Mouse (Mus musculus): ENCODE results near the gene Wwox. TPM values are rescaled to one million over a fixed set of nuclear protein-coding genes. Genes with fewer than 3 reads are reported as not detected.
"Not testable (repeated sequence)": the region's sequence is repeated elsewhere in the genome, so short reads cannot be mapped to it uniquely, and the experiment has no call there.

The Wwox gene
- polyA plus RNA-seq, 1 experiment from 2014 or later, result 10.9 TPM

- no peak overlapping the region for H3K4me3 ChIP-seq (ENCODE audit: low read length)
- H3K27ac ChIP-seq (ENCODE audit: low read length), result no peak overlapping the region
- no peaks in the 10 kb centered on the region for H3K36me3 ChIP-seq (ENCODE audit: control insufficient read depth, insufficient read depth, low read length)
- H3K9me3 ChIP-seq (ENCODE audit: control insufficient read depth, low read length), result no peaks in the 10 kb centered on the region
- peaks cover 7% of the 10 kb centered on the region for H3K4me1 ChIP-seq (ENCODE audit: control insufficient read depth, insufficient read depth, low read length)
- H3K9ac ChIP-seq (ENCODE audit: low read depth, low read length), result no peak overlapping the region
- WGBS, result 64% methylated on average over 4 of the region's 4 CpGs
- no peaks in the 10 kb centered on the region for H3K27me3 ChIP-seq (replicated peaks; ENCODE audit: control insufficient read depth, insufficient read depth, low read length)
- no peak for ATAC-seq
- H3K4me2 ChIP-seq (ENCODE audit: low read depth, low read length), result no peak overlapping the region
Observed at GRCm38 (mm10) chr8:114816949-114817348, 377.5 kb downstream of the Wwox start.

- WGBS, result 46% methylated on average over 8 of the region's 8 CpGs
- H3K9me3 ChIP-seq (ENCODE audit: control insufficient read depth, low read length), result no peaks in the 10 kb centered on the region
- H3K9ac ChIP-seq (ENCODE audit: low read depth, low read length), result no peak overlapping the region
- ATAC-seq, result peak; percentile 50
- H3K27me3 ChIP-seq (replicated peaks; ENCODE audit: control insufficient read depth, insufficient read depth, low read length), result no peaks in the 10 kb centered on the region
- peaks cover 5% of the 10 kb centered on the region for H3K4me1 ChIP-seq (ENCODE audit: control insufficient read depth, insufficient read depth, low read length)
- H3K27ac ChIP-seq (ENCODE audit: low read length), result no peak overlapping the region; the same call in 1 of the 2 replicates
- H3K4me3 ChIP-seq (ENCODE audit: low read length), result no peak overlapping the region
- no peak overlapping the region for H3K4me2 ChIP-seq (ENCODE audit: low read depth, low read length)
- H3K36me3 ChIP-seq (ENCODE audit: control insufficient read depth, insufficient read depth, low read length), result no peaks in the 10 kb centered on the region
Observed at GRCm38 (mm10) chr8:114821543-114821942, 382.1 kb downstream of the Wwox start.

GRCm38 (mm10) chr8:114825460-114825859 is 386.0 kb downstream of the Wwox start:
- H3K4me2 ChIP-seq (ENCODE audit: low read depth, low read length), result no peak overlapping the region
- ATAC-seq, result no peak
- H3K4me3 ChIP-seq (ENCODE audit: low read length), result no peak overlapping the region
- H3K27ac ChIP-seq (ENCODE audit: low read length), result no peak overlapping the region
- no peaks in the 10 kb centered on the region for H3K36me3 ChIP-seq (ENCODE audit: control insufficient read depth, insufficient read depth, low read length)
- no peaks in the 10 kb centered on the region for H3K9me3 ChIP-seq (ENCODE audit: control insufficient read depth, low read length)
- peaks cover 5% of the 10 kb centered on the region for H3K4me1 ChIP-seq (ENCODE audit: control insufficient read depth, insufficient read depth, low read length)
- H3K9ac ChIP-seq (ENCODE audit: low read depth, low read length), result no peak overlapping the region
- no peaks in the 10 kb centered on the region for H3K27me3 ChIP-seq (replicated peaks; ENCODE audit: control insufficient read depth, insufficient read depth, low read length)
- WGBS, result 89% methylated on average over 8 of the region's 8 CpGs

- Histone ChIP-seq H3K27me3 (replicated peaks; ENCODE audit: control insufficient read depth, insufficient read depth, low read length) (no peaks in the 10 kb centered on the region), H3K9ac (ENCODE audit: low read depth, low read length) (no peak overlapping the region)
Observed at GRCm38 (mm10) chr8:114826991-114827390, 387.5 kb downstream of the Wwox start.

GRCm38 (mm10) chr8:114827810-114828209 is 388.4 kb downstream of the Wwox start:
- not testable (repeated sequence) for H3K9ac ChIP-seq (ENCODE audit: low read depth, low read length); H3K27me3 ChIP-seq (replicated peaks; ENCODE audit: control insufficient read depth, insufficient read depth, low read length); H3K36me3 ChIP-seq (ENCODE audit: control insufficient read depth, insufficient read depth, low read length); H3K4me1 ChIP-seq (ENCODE audit: control insufficient read depth, insufficient read depth, low read length); ATAC-seq; H3K9me3 ChIP-seq (ENCODE audit: control insufficient read depth, low read length); H3K27ac ChIP-seq (ENCODE audit: low read length); H3K4me2 ChIP-seq (ENCODE audit: low read depth, low read length); H3K4me3 ChIP-seq (ENCODE audit: low read length)
- 69% methylated on average over 1 of the region's 1 CpGs for WGBS

More at GRCm38 (mm10) chr8:114826991-114827390, 387.5 kb downstream of the Wwox start:
- Histone ChIP-seq H3K9me3 (ENCODE audit: control insufficient read depth, low read length) (no peaks in the 10 kb centered on the region), H3K4me1 (ENCODE audit: control insufficient read depth, insufficient read depth, low read length) (no peaks in the 10 kb centered on the region), H3K4me2 (ENCODE audit: low read depth, low read length) (no peak overlapping the region), H3K4me3 (ENCODE audit: low read length) (no peak overlapping the region), H3K36me3 (ENCODE audit: control insufficient read depth, insufficient read depth, low read length) (no peaks in the 10 kb centered on the region), H3K27ac (ENCODE audit: low read length) (no peak overlapping the region)
- 83% methylated on average over 5 of the region's 5 CpGs for WGBS
- no peak for ATAC-seq

- Histone ChIP-seq H3K9ac (ENCODE audit: low read depth, low read length) (no peak overlapping the region), H3K27me3 (replicated peaks; ENCODE audit: control insufficient read depth, insufficient read depth, low read length) (no peaks in the 10 kb centered on the region), H3K36me3 (ENCODE audit: control insufficient read depth, insufficient read depth, low read length) (no peaks in the 10 kb centered on the region), H3K9me3 (ENCODE audit: control insufficient read depth, low read length) (no peaks in the 10 kb centered on the region), H3K4me1 (ENCODE audit: control insufficient read depth, insufficient read depth, low read length) (no peaks in the 10 kb centered on the region), H3K4me2 (ENCODE audit: low read depth, low read length) (no peak overlapping the region), H3K27ac (ENCODE audit: low read length) (no peak overlapping the region), H3K4me3 (ENCODE audit: low read length) (no peak overlapping the region)
- ATAC-seq, result no peak
- WGBS, result 57% methylated on average over 9 of the region's 9 CpGs
Observed at GRCm38 (mm10) chr8:114831595-114831994, 392.1 kb downstream of the Wwox start.

GRCm38 (mm10) chr8:114832251-114832774 is 392.9 kb downstream of the Wwox start:
- Histone ChIP-seq H3K36me3 (ENCODE audit: control insufficient read depth, insufficient read depth, low read length) (no peaks in the 10 kb centered on the region), H3K4me1 (ENCODE audit: control insufficient read depth, insufficient read depth, low read length) (no peaks in the 10 kb centered on the region), H3K27ac (ENCODE audit: low read length) (no peak overlapping the region), H3K4me2 (ENCODE audit: low read depth, low read length) (no peak overlapping the region), H3K9me3 (ENCODE audit: control insufficient read depth, low read length) (no peaks in the 10 kb centered on the region), H3K9ac (ENCODE audit: low read depth, low read length) (no peak overlapping the region), H3K27me3 (replicated peaks; ENCODE audit: control insufficient read depth, insufficient read depth, low read length) (no peaks in the 10 kb centered on the region), H3K4me3 (ENCODE audit: low read length) (no peak overlapping the region)
- ATAC-seq, result peak; percentile 42
- 67% methylated on average over 8 of the region's 8 CpGs for WGBS

GRCm38 (mm10) chr8:114834730-114835129 is 395.3 kb downstream of the Wwox start:
- Histone ChIP-seq H3K4me3 (ENCODE audit: low read length) (no peak overlapping the region), H3K36me3 (ENCODE audit: control insufficient read depth, insufficient read depth, low read length) (no peaks in the 10 kb centered on the region), H3K4me2 (ENCODE audit: low read depth, low read length) (no peak overlapping the region), H3K9ac (ENCODE audit: low read depth, low read length) (no peak overlapping the region), H3K4me1 (ENCODE audit: control insufficient read depth, insufficient read depth, low read length) (no peaks in the 10 kb centered on the region), H3K27ac (ENCODE audit: low read length) (no peak overlapping the region), H3K27me3 (replicated peaks; ENCODE audit: control insufficient read depth, insufficient read depth, low read length) (no peaks in the 10 kb centered on the region), H3K9me3 (ENCODE audit: control insufficient read depth, low read length) (no peaks in the 10 kb centered on the region)
- 83% methylated on average over 15 of the region's 15 CpGs for WGBS
- ATAC-seq, result no peak

- H3K36me3 ChIP-seq (ENCODE audit: control insufficient read depth, insufficient read depth, low read length), result no peaks in the 10 kb centered on the region
- H3K27me3 ChIP-seq (replicated peaks; ENCODE audit: control insufficient read depth, insufficient read depth, low read length), result no peaks in the 10 kb centered on the region
- no peak overlapping the region for H3K9ac ChIP-seq (ENCODE audit: low read depth, low read length)
- ATAC-seq, result no peak
- H3K4me3 ChIP-seq (ENCODE audit: low read length), result no peak overlapping the region
- H3K4me1 ChIP-seq (ENCODE audit: control insufficient read depth, insufficient read depth, low read length), result no peaks in the 10 kb centered on the region
- H3K4me2 ChIP-seq (ENCODE audit: low read depth, low read length), result no peak overlapping the region
- no peak overlapping the region for H3K27ac ChIP-seq (ENCODE audit: low read length)
- H3K9me3 ChIP-seq (ENCODE audit: control insufficient read depth, low read length), result no peaks in the 10 kb centered on the region
- WGBS, result 87% methylated on average over 10 of the region's 10 CpGs
Observed at GRCm38 (mm10) chr8:114839998-114840397, 400.5 kb downstream of the Wwox start.

- 0 out of 2 replicates have a peak, but pooled peaks cover 2% of the 10 kb centered on the region for H3K9me3 ChIP-seq (ENCODE audit: control insufficient read depth, low read length)
- no peak overlapping the region for H3K4me3 ChIP-seq (ENCODE audit: low read length)
- WGBS, result 89% methylated on average over 7 of the region's 7 CpGs
- H3K36me3 ChIP-seq (ENCODE audit: control insufficient read depth, insufficient read depth, low read length), result no peaks in the 10 kb centered on the region
- no peaks in the 10 kb centered on the region for H3K4me1 ChIP-seq (ENCODE audit: control insufficient read depth, insufficient read depth, low read length)
- no peak overlapping the region for H3K9ac ChIP-seq (ENCODE audit: low read depth, low read length)
- H3K4me2 ChIP-seq (ENCODE audit: low read depth, low read length), result no peak overlapping the region
- H3K27me3 ChIP-seq (replicated peaks; ENCODE audit: control insufficient read depth, insufficient read depth, low read length), result no peaks in the 10 kb centered on the region
- no peak for ATAC-seq
- no peak overlapping the region for H3K27ac ChIP-seq (ENCODE audit: low read length)
Observed at GRCm38 (mm10) chr8:114847666-114848065, 408.2 kb downstream of the Wwox start.

Data from intestine, embryonic 16.5 days (tissue).